Mouse (Mus musculus) T-helper 17 cell (primary cell): Measurements from ENCODE around the gene Megf11.

Source experiments
- in situ Hi-C, 2 experiments: fragments of 300-600 bp; cut with MboI, MseI; formaldehyde crosslinking; loops; 1 replicate in 1 of 2; 2 replicates in 1 of 2; pipeline ENCODE4 v1.15.1; 2025; ENCODE audit warnings: high pct_unique_total_duplicates in 2 of 2

Megf11 gene

DNA sequence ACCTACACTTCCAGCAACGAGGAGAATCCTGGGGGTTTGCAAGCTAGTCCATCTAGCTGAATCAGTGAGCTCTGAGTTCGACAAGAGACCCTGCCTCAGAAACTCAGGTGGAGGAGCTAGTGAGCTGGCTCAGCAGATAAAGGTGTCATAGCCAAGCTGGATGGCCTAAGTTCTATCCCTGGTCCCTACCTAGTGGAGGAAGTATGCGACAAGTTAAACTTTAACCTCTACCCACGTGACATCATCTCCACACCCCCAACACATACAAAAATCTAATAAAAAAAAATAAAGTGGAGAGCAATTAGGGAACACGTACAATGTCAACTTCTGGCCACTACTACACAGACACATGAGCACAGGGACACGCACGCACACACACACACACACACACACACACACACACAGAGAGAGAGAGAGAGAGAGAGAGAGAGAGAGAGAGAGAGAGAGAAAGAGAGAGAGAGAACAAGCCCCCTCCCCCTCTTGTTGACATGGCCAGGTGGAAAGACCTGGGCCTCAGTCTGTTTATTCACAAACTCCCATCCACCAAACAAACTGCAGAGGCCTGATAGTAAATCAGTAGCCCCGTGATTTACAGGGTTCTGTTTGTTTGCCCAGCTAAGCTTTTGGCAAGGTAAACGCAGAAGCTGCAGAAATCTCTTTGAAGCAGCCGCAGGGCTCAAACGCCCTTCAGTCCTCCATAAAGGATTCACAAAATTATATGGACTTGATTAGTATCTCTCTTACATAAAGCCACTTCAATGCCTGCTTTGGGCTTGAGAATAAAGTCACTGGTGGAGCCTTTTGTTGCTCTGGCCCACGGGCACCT is 134.7 kb downstream of the Megf11 start:
- in situ Hi-C loops = no loop called here

DNA sequence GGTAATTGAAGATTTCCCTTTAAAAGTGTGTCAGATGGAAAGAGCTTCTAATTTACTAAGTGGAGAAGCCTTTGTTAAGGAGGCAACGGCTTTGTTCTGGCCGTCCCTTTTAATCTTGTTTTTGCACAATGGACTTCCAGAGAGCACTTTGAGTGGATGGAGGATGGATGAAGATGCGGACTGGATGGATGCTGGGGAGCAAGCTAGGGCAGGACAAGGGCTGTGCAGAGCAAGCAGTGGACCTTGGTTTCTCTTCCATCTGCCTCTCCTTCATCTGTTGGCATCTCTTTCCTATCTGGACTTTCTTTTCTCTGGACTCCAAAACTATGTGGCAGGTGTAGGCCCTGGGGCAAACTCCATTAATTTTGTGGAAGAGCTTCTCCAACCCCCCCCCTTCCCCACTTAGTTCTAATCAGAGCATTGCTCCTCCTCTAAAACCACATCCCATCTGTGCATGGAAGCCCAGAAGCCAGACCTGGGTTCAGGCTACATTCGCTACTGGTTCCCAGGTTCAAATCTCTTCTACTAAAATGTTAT is 135.4 kb downstream of the Megf11 start:
- in situ Hi-C loops = no loop called here

DNA sequence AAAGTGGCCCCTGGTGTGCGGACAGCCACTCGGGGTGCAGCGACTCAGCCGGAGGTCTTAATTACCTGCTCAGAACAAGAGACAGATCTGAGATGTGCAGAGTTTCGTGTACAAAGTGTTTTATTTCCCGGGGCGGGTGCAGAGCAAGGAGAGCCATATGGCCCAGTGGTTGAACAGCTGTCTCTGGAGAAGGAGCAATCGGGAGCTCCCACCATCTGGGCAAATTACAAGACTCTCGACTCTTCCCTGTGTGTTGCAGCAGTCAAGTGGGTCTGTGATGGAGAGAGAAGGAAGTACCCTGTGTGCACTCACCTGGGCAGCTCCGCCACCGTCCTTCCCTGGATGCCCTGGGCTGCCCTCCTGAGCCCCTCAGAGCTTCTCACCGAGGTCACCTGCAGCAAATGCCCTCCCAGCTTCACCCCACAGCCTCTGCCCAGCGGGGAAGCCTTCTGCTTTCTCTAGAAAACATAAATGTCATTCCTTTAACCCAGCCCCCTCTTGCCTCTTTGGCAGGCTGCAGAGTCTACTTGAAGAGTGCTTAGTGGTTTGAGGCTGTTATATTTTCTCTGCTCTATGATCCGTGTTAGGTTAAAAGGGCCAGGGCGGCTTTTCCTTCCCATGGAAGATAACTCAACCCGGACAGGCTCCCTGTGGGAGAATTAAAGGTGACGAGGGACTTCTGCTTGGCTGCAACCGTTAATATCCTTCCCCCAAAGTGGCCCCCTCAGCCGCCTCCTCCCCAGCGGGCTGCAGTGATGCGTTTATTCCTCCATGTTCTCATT is 138.0 kb downstream of the Megf11 start:
- in situ Hi-C loops = no loop called here

DNA sequence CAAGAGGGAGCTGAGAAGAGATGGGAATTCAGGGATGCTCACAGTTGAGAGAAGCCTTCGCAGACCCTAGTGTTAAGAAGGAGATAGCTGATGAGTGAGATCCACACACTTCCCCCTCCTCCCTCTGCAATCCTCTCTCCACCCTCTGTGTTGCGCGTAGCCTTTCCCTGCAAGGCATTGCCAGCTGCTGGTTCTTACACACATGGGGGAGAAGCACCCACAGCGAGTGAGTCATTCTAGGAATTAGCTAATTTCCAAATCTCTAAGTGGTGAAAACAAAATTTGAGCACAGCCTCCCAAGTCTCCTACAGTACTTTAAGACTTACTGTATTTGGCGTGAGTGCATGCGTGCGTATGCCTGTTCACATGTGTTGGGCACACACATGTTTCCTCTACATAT is 142.6 kb downstream of the Megf11 start:
- in situ Hi-C loops = no loop called here

DNA sequence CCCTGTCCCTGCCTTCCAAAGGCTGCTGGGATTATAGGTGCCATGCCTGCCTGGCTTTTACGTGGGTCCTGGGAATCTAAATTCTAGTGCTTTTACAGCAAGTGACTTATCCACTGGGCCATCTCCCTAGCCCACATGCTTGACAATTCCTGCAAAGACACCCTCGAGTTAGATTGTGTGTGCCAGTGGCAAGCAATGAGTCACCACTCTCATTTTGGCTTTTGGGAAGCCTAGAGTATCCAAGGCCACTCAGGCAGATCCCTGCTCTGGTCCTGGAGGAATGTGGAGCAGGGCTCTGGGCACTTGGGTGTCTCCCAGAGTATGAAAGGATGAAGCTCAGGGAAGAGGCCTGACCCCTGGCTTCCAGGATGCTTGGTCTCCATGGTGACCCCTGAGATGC is 143.2 kb downstream of the Megf11 start:
- in situ Hi-C loops = no loop called here

DNA sequence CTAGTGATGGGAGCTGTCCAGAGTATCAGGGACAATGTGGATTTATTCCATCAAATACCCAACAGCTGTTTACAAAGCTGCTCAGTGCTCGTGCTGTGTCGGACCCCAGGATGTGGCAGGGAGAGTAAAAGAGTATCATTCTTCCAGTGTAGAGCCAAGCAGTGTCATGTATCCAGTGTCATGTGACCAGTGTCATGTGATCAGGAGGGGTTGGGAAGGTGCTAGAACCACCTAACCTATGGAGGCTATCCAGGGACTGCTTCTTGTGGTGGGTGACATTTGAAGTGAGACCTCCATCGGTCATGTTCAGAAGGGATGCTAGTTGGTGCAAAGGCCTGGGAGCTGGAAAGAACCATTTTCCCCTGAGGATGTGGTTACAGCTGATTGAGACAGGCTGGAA is 146.5 kb downstream of the Megf11 start:
- in situ Hi-C loops = no loop called here

DNA sequence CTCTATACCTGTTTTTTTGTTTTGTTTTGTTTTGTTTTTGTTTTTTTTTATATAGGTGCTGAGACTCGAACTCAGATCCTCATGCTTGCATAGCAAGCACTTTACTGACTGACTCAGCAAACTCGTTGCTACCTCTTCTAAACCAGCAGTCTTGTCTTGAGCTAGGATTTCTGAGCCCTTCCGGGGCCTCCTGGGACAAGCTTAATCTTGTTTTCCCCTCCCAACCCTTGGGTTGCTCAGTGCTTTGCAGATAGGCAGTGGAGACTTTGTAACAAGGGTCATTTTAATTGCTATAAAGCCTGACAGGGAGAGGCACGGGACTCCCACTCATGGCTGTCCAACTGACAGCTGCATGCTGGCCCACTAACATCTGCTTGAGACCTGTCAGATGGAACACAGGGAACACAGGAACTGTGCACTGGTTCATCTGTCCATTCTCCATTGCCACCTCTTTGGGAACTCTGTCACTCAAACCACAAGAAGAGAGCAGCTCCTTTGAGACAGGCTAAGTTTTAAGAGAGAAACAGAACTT is 147.4 kb downstream of the Megf11 start:
- in situ Hi-C loops = no loop called here

DNA sequence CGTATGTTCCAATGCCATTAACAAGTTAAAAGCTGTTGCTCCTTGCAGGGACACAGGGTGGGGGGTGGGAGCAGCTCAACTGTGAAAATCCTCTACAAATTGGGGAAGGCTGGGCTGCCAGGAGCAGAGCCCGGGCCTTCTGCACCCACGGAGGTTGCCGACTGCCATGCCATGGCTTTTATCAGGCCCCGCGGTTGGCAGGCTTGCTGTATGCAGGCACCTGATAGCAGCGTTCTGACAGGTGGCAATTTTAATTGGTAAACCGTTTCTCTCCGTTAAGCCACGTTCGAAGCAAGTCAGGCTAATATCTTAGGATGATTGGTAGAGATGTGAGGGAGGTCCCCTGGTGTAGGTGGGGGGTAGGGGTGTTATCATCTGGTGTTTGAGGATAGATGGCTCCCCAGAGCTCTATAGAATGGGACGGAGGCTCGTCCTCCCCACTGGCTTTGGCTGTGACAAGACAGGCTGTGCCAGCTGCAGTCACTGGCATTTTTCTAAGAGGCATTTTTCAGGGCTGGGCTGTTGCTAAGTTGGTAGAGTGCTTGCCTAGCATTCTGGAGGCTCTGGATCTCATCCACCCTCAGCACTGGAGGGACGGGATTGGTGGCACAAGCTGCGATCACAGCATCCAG is 148.2 kb downstream of the Megf11 start:
- in situ Hi-C loops = no loop called here

DNA sequence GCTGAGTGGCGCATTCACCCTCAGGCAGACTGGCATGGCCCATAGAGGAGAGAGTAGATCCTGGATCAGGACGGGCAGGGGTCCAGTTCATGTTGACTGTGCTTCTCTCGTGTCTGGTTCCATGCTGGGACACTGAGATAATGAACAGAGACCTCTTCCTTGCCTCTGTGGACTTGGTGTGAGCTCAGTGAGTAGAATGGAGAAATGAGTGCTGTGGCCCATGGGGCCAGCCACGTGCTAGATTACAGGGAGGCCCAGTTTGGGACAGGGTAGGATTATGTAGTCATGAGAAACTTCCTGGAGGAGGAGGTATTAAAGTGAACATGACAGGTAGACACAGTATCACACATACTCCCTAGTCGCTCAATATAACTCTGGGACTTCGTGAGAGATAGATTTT is 148.9 kb downstream of the Megf11 start:
- in situ Hi-C loops = no loop called here

DNA sequence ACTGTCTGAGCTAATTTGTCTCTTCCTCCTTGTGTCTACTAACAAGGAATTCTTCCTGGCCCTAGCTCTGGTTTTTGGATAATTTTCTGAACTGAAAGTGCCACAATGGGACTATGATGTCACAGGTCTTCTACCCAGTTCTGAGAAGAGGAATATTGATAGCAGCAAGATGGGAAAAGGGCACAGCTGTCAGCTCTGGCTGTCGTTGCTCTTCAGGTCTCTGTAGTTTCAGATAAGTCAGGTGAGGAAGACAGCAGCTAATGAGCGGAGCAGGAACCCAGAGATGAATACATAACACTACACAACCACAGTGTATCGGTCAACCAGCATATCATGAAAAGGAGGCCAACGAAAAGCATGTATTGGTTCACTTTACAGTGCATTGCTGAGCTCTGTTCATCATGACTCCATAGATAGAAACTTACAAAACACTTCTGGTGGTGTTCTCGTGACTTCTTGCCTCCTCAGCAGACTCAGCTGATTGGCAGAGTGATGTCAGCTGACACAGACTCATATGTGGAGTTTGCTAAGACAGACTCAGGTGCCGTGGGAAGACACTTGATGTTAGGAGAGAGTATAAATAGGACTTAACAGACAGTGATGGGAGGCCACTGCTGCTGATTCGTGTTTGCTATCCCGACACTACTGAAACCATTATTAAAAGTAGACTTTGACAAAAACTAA is 149.6 kb downstream of the Megf11 start:
- in situ Hi-C loops = no loop called here

DNA sequence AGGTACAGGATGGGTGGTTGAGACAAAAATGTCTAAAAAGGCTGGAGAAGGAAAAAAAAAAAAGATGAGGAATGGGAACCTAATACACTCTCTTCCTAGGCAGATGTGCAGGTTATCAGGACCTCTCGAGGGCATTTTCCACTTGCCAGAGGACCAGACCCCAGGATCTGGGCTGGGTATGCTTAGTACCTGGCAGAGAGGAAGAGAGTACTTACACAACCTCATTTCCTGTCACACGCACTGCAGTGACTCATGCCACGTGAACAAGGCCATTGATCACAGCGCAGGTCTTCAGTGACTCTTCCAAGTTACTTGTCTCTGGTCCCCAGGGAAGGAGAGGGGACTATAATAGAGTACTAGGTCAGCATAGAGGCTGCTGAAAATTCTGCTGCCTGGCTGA is 152.4 kb downstream of the Megf11 start:
- in situ Hi-C loops = no loop called here

DNA sequence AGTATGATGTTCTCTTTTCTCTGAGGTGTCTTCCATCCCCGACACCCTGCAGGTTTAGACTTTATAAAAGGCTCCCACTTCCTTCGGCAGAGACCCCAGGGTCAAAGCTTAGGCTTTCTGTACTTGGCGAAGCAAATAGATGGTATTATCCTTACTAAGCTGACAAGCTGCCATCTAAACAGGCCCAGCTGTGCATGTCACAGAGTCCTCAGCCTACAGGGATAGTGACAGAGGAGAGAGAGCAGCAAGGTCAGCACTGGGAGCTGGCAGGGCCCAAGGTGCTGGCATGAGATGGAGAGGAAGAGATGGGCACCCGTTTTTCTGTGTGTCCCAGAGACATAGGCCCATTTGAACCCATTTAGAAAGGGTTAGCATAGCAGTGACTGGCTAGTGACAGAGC is 156.8 kb downstream of the Megf11 start:
- in situ Hi-C loops = no loop called here

DNA sequence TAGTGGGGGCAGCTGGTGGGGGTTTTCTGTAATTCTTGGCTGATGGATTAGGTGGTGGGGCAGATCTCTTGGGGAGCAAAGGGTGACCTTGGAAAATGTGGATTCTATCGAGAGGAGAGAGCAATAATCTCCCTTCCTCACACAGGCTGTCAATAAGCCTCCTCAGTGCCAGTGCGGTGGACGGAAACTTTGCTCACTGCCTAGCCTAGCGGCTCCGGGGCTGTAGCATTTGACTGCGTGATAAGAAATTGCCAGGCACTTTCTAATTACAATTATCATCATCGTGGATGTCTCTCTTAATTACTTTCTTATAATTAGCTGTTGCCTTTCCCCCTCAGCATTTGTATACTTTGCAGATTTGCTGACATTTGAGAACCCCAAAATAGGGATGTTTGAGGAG is 157.7 kb downstream of the Megf11 start:
- in situ Hi-C loops = no loop called here

DNA sequence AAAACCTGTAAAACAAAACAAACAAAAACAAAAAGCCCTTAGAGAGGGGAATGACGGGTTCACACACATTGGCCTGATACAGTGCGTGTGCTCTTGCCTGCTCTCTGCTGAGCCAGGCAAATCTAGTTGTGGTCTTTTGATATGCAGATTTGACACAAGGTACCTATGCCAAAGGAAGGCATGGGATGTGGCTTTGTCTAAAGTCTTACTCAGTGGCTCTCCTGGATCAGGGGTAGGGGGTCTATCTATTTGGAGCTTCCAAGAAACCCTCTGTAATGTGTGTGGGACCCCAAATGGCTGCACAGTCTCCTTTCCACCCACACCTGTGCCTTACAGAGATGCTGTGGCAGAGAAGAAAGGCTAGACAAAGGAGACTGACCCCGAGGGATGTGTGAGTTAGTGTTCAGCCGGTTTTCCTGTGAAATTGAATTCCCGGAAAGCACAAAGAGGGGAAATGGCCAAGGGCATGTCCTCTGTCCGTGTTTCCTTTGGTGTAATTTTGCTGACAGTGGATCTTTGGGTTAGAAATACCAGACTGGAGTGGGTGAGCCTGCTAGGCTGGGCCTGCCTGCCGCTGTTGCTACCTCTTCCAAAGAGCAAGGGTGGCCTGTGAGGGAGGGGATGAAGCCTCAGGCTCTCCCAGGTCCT is 161.0 kb downstream of the Megf11 start:
- in situ Hi-C loops = no loop called here

DNA sequence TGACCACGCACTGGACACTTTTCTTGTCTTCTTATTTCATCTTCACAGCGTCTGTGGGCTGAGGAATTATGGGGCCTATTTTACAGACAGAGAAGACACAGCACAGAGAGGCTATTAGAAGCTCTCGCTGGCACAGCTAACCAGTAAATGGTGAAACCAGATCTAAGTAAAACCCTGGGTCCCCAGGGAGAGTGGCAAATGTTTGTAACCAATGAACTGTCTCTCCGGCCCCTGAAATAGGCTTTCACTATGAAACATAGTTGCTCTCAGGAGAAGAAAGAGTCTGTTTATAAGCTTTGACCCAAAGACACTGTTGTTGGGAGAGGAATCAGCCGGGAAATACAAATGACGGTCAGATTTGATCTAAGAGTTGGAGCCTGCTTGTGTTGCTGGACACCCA is 162.9 kb downstream of the Megf11 start:
- in situ Hi-C loops = no loop called here

DNA sequence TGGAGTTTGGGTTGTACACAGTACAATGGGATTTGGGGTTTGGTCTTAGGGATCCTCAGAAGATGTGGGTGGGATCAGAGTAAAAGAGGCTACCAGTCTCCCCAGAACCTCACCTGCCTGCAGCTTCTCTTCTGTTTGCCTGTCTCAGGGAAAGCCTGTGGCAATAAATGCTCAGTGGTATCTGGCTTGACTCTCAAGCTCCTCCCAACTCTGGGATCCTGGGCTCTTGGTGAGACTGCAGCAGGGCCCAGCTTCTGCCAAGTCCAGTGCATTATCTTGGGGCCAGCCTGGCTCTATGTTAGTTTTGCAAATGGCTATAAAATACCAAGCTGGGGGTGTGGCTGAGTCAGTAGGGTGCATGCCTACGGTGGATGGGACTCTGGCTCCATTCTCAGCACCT is 165.9 kb downstream of the Megf11 start:
- in situ Hi-C loops = no loop called here

DNA sequence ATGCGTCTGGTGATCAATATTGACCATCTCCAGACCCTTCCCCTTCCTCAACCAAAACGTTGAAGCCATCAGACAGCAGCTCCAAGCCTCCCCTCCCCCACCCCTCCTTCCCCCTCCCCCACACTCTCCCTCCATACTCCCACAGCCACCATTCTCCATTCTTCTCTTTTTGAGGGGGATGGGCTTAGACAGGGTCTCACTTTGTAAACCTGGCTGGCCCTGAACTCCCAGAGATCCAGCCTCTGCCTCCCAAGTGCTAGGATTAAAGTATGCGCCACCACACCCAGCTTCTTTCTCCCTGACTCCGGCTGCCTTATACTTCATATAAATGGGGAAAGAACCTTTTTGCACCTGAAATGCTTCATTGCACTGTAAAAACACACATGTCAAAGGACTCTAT is 166.6 kb downstream of the Megf11 start:
- in situ Hi-C loops = no loop called here

DNA sequence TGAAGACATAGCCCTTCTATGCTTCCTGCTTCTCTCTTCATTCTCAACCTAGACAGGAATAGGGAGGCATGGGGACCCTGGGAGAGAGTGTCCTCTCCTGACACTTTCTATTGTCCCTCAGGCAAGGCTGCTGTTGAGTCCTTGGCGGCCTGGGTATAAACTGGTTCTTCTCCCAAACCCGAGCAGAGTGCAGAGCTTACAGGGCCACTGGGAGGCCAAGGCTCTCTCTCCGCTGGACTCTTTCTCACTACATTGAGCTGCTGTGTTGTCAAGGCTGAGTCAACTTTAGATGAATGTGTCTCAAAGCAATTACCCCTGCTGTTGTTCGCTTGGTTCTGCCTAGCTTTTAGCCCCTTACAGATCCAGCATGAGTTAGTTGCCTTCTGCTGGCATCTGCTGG is 168.0 kb downstream of the Megf11 start:
- in situ Hi-C loops = no loop called here

DNA sequence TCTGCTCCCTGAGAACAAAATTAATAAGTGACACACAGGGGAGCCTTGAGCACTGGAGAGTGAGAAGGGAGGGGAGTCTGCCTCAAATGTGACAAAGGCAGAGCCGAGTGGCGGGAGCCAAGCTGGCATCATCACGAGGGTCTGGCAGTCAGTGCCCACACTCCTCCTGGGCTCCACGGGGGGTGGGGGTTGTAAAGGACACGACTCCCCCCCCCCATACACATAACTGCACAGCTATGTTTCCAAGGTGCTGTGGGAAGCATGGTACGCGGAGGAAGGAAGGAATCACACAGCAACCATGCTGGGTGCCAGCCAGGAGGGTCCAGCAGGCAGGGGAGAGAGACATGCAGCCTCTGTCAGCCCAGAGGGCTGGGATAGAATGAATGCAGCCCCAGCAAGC is 170.2 kb downstream of the Megf11 start:
- in situ Hi-C loops = no loop called here

DNA sequence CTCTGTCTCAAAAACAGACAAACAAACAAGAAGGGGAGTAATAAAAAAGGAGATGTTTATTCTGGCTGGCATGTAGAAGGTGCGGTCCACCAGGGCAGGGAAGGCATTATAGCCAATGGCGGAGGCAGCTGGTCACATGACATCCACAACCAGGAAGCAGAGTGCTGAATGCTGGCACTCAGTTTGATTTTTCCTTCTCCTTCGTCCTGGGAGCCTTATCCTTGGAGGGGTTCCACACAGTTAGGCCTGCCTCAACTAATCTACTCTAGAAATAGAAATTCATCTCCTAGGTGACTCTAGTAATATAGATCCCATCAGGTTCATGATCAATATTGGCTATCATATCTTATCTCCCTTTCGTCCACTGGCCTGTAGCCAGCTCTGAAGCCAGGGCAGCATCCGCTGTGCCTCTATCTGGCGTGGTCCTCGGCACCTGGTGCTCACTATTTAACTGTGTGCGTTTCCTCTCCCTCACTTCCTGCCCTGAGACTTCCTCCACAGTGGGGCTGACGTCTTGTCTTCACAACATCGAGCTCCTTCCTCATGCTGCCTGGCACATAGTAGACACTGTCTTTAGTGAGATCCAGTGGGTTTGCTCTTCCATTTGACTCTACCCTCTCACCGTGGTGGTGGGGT is 171.8 kb downstream of the Megf11 start:
- in situ Hi-C loops = no loop called here
